Mouse (Mus musculus): ENCODE data around the gene Plekhg1. TPM values are rescaled to one million over a fixed set of nuclear protein-coding genes. Genes with fewer than 3 reads are reported as not detected.

Plekhg1 gene
- 2.0 and 2.3 TPM in 2 replicates for polyA plus RNA-seq (2012; rRNA removed)

- DNase-seq, result peak; percentile 22
- Histone ChIP-seq H3K27me3 (ENCODE audit: control insufficient read depth, insufficient read depth, low read length) (peaks cover 11% of the 10 kb centered on the region; the same call in 1 of the 2 replicates), H3K4me1 (replicated peaks; ENCODE audit: control insufficient read depth, insufficient read depth, low read length) (0 out of 2 replicates have a peak, but pooled peaks cover 4% of the 10 kb centered on the region), H3K4me3 (ENCODE audit: control insufficient read depth, insufficient read depth, low read length) (peak within 1 kb of the TSS; percentile 33), H3K36me3 (ENCODE audit: control insufficient read depth, insufficient read depth, low read length) (no peaks in the 10 kb centered on the region), H3K27ac (ENCODE audit: control insufficient read depth, insufficient read depth, low read length) (no peak within 1 kb of the TSS)
- 2% methylated on average over 29 of the region's 29 CpGs for WGBS
- TF ChIP-seq POLR2A (IDR thresholded peaks at IDR 0.05; ENCODE audit: control insufficient read depth, extremely low read depth, insufficient read depth, low read length, poor library complexity), result no peak
- TF ChIP-seq CTCF (IDR thresholded peaks at IDR 0.05; ENCODE audit: borderline replicate concordance, control insufficient read depth, extremely low read depth, insufficient read depth, low read length, poor library complexity), result no peak
Measured at GRCm38 (mm10) chr10:3740148-3740503, at the start of gene Plekhg1. Plekhg1 (plus strand) TSS chr10:3740364.

GRCm38 (mm10) chr10:3692791-3693190 is 47.4 kb upstream of the Plekhg1 start:
- no peaks in the 10 kb centered on the region for H3K36me3 ChIP-seq (ENCODE audit: control insufficient read depth, insufficient read depth, low read length)
- no peaks in the 10 kb centered on the region for H3K4me1 ChIP-seq (replicated peaks; ENCODE audit: control insufficient read depth, insufficient read depth, low read length)
- no peak overlapping the region for H3K4me3 ChIP-seq (ENCODE audit: control insufficient read depth, insufficient read depth, low read length)
- 80% methylated on average over 1 of the region's 1 CpGs for WGBS
- no peaks in the 10 kb centered on the region for H3K27me3 ChIP-seq (ENCODE audit: control insufficient read depth, insufficient read depth, low read length)
- no peak for DNase-seq
- H3K27ac ChIP-seq (ENCODE audit: control insufficient read depth, insufficient read depth, low read length), result no peak overlapping the region
- TF ChIP-seq POLR2A (IDR thresholded peaks at IDR 0.05; ENCODE audit: control insufficient read depth, extremely low read depth, insufficient read depth, low read length, poor library complexity) (no peak), CTCF (IDR thresholded peaks at IDR 0.05; ENCODE audit: borderline replicate concordance, control insufficient read depth, extremely low read depth, insufficient read depth, low read length, poor library complexity) (no peak)

GRCm38 (mm10) chr10:3693699-3694280 is 46.4 kb upstream of the Plekhg1 start:
- DNase-seq, result no peak
- H3K4me3 ChIP-seq (ENCODE audit: control insufficient read depth, insufficient read depth, low read length), result no peak overlapping the region
- H3K27ac ChIP-seq (ENCODE audit: control insufficient read depth, insufficient read depth, low read length), result no peak overlapping the region
- H3K27me3 ChIP-seq (ENCODE audit: control insufficient read depth, insufficient read depth, low read length), result no peaks in the 10 kb centered on the region
- no peak for TF ChIP-seq CTCF (IDR thresholded peaks at IDR 0.05; ENCODE audit: borderline replicate concordance, control insufficient read depth, extremely low read depth, insufficient read depth, low read length, poor library complexity)
- no peak for TF ChIP-seq POLR2A (IDR thresholded peaks at IDR 0.05; ENCODE audit: control insufficient read depth, extremely low read depth, insufficient read depth, low read length, poor library complexity)
- H3K36me3 ChIP-seq (ENCODE audit: control insufficient read depth, insufficient read depth, low read length), result no peaks in the 10 kb centered on the region
- 91% methylated on average over 6 of the region's 6 CpGs for WGBS
- no peaks in the 10 kb centered on the region for H3K4me1 ChIP-seq (replicated peaks; ENCODE audit: control insufficient read depth, insufficient read depth, low read length)

- no peak overlapping the region for H3K4me3 ChIP-seq (ENCODE audit: control insufficient read depth, insufficient read depth, low read length)
- H3K4me1 ChIP-seq (replicated peaks; ENCODE audit: control insufficient read depth, insufficient read depth, low read length), result no peaks in the 10 kb centered on the region
- TF ChIP-seq POLR2A (IDR thresholded peaks at IDR 0.05; ENCODE audit: control insufficient read depth, extremely low read depth, insufficient read depth, low read length, poor library complexity), result no peak
- TF ChIP-seq CTCF (IDR thresholded peaks at IDR 0.05; ENCODE audit: borderline replicate concordance, control insufficient read depth, extremely low read depth, insufficient read depth, low read length, poor library complexity), result no peak
- no peaks in the 10 kb centered on the region for H3K27me3 ChIP-seq (ENCODE audit: control insufficient read depth, insufficient read depth, low read length)
- WGBS, result 94% methylated on average over 5 of the region's 5 CpGs
- H3K36me3 ChIP-seq (ENCODE audit: control insufficient read depth, insufficient read depth, low read length), result no peaks in the 10 kb centered on the region
- DNase-seq, result no peak
- H3K27ac ChIP-seq (ENCODE audit: control insufficient read depth, insufficient read depth, low read length), result no peak overlapping the region
Measured at GRCm38 (mm10) chr10:3695332-3695905, 44.7 kb upstream of the Plekhg1 start.

GRCm38 (mm10) chr10:3696727-3697348 is 43.3 kb upstream of the Plekhg1 start:
- WGBS, result 40% methylated on average over 8 of the region's 8 CpGs
- no peak overlapping the region for H3K4me3 ChIP-seq (ENCODE audit: control insufficient read depth, insufficient read depth, low read length)
- DNase-seq, result no peak

GRCm38 (mm10) chr10:3697500-3697899 is 42.7 kb upstream of the Plekhg1 start:
- H3K27me3 ChIP-seq (ENCODE audit: control insufficient read depth, insufficient read depth, low read length), result no peaks in the 10 kb centered on the region
- no peaks in the 10 kb centered on the region for H3K36me3 ChIP-seq (ENCODE audit: control insufficient read depth, insufficient read depth, low read length)
- DNase-seq, result no peak
- H3K4me3 ChIP-seq (ENCODE audit: control insufficient read depth, insufficient read depth, low read length), result no peak overlapping the region
- no peak overlapping the region for H3K27ac ChIP-seq (ENCODE audit: control insufficient read depth, insufficient read depth, low read length)
- no peaks in the 10 kb centered on the region for H3K4me1 ChIP-seq (replicated peaks; ENCODE audit: control insufficient read depth, insufficient read depth, low read length)
- WGBS, result 54% methylated on average over 5 of the region's 5 CpGs
- TF ChIP-seq CTCF (IDR thresholded peaks at IDR 0.05; ENCODE audit: borderline replicate concordance, control insufficient read depth, extremely low read depth, insufficient read depth, low read length, poor library complexity) (no peak), POLR2A (IDR thresholded peaks at IDR 0.05; ENCODE audit: control insufficient read depth, extremely low read depth, insufficient read depth, low read length, poor library complexity) (no peak)

More at GRCm38 (mm10) chr10:3696727-3697348, 43.3 kb upstream of the Plekhg1 start:
- TF ChIP-seq CTCF (IDR thresholded peaks at IDR 0.05; ENCODE audit: borderline replicate concordance, control insufficient read depth, extremely low read depth, insufficient read depth, low read length, poor library complexity), result no peak
- no peak for TF ChIP-seq POLR2A (IDR thresholded peaks at IDR 0.05; ENCODE audit: control insufficient read depth, extremely low read depth, insufficient read depth, low read length, poor library complexity)
- Histone ChIP-seq H3K36me3 (ENCODE audit: control insufficient read depth, insufficient read depth, low read length) (no peaks in the 10 kb centered on the region), H3K4me1 (replicated peaks; ENCODE audit: control insufficient read depth, insufficient read depth, low read length) (no peaks in the 10 kb centered on the region), H3K27me3 (ENCODE audit: control insufficient read depth, insufficient read depth, low read length) (no peaks in the 10 kb centered on the region), H3K27ac (ENCODE audit: control insufficient read depth, insufficient read depth, low read length) (no peak overlapping the region)

Data from thymus, adult 2 months (tissue).